Mouse (Mus musculus): ENCODE data around the gene Pde4c. TPM values are rescaled to one million over a fixed set of nuclear protein-coding genes. Genes with fewer than 3 reads are reported as not detected.

Gene Pde4c
- polyA plus RNA-seq, 1 experiment from 2014 or later, result 0.38 TPM

DNA sequence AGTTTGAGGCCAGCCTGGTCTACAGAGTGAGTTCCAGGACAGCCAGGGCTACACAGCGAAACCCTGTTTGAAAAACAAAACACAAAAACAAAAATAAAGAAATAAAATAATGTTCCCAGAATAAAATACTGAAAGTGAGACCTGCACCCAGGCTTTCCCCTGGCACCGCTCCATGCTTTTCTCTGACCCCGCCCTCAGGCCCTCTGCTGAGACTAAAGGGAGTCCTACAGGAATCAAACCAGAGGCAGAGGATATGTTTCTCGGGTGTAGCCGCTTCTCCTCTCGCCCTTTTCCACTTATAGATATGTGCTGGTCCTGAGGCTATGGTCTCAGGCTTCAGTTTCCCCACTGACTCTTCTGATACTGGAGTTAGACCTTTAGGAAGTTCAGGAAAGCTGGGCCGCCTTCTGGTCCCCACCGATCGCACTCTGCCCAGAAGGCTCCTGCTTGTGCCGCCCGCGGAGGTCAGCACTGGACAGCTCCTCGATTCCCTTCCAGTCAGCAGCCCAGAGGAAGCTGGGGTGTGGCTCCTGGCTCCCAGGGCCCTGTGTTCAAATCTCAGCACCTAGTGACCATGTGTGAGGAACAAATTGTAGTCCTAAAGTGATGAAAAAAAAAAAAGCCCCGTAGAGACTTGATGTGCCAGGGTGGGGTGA lies 2.4 kb downstream of the Pde4c start:
- H3K27ac ChIP-seq (ENCODE audit: low read length), result no peak overlapping the region
- H3K4me3 ChIP-seq (ENCODE audit: low read length), result no peak overlapping the region
- H3K4me1 ChIP-seq (ENCODE audit: control insufficient read depth, insufficient read depth, low read length), result no peaks in the 10 kb centered on the region
- H3K4me2 ChIP-seq (ENCODE audit: low read depth, low read length), result no peak overlapping the region
- ATAC-seq (replicated peaks; ENCODE audit: extremely low read depth, insufficient read depth, low FRiP score), result no peak
- H3K9me3 ChIP-seq (replicated peaks; ENCODE audit: control insufficient read depth, low read length), result no peaks in the 10 kb centered on the region
- H3K27me3 ChIP-seq (ENCODE audit: control insufficient read depth, insufficient read depth, low read length), result peaks cover 40% of the 10 kb centered on the region
- H3K36me3 ChIP-seq (ENCODE audit: control insufficient read depth, insufficient read depth), result no peaks in the 10 kb centered on the region
- H3K9ac ChIP-seq (ENCODE audit: low read length), result no peak overlapping the region
- 20% methylated on average over 14 of the region's 14 CpGs for WGBS

DNA sequence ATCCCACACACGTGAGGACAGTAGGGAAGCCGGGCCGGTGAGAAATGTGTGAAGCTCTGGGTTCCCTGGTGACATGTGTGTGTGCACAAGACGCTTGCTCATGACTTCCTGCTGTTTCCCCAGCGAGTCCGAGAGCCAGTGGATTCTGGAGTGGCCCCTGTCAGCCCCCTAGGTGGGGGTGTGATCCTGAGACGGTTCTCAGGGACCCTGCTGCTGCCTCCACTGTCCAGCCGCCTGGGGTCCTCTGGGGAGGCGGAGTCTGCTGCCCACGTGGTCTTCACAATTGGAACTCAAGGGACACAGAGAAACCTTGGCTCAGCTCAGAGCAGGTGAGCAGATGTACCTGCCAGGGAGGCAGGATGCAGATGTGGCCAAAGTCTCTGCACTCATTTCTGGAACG lies 3.2 kb downstream of the Pde4c start:
- Histone ChIP-seq H3K4me3 (ENCODE audit: low read length) (no peak overlapping the region), H3K9me3 (replicated peaks; ENCODE audit: control insufficient read depth, low read length) (no peaks in the 10 kb centered on the region), H3K9ac (ENCODE audit: low read length) (no peak overlapping the region), H3K27ac (ENCODE audit: low read length) (no peak overlapping the region), H3K36me3 (ENCODE audit: control insufficient read depth, insufficient read depth) (no peaks in the 10 kb centered on the region), H3K4me2 (ENCODE audit: low read depth, low read length) (no peak overlapping the region), H3K27me3 (ENCODE audit: control insufficient read depth, insufficient read depth, low read length) (peaks cover 45% of the 10 kb centered on the region), H3K4me1 (ENCODE audit: control insufficient read depth, insufficient read depth, low read length) (no peaks in the 10 kb centered on the region)
- WGBS, result 40% methylated on average over 11 of the region's 11 CpGs
- no peak for ATAC-seq (replicated peaks; ENCODE audit: extremely low read depth, insufficient read depth, low FRiP score)

GRCm38 (mm10) chr8:70729808-70730475 lies 6.4 kb downstream of the Pde4c start:
- no peaks in the 10 kb centered on the region for H3K36me3 ChIP-seq (ENCODE audit: control insufficient read depth, insufficient read depth)
- peak overlapping the region; percentile 62 for H3K4me2 ChIP-seq (ENCODE audit: low read depth, low read length)
- no peak overlapping the region for H3K27ac ChIP-seq (ENCODE audit: low read length)
- H3K27me3 ChIP-seq (ENCODE audit: control insufficient read depth, insufficient read depth, low read length), result peaks cover 42% of the 10 kb centered on the region
- WGBS, result 5% methylated on average over 34 of the region's 34 CpGs
- no peak for ATAC-seq (replicated peaks; ENCODE audit: extremely low read depth, insufficient read depth, low FRiP score)
- no peaks in the 10 kb centered on the region for H3K4me1 ChIP-seq (ENCODE audit: control insufficient read depth, insufficient read depth, low read length)
- peak overlapping the region; percentile 45 for H3K9ac ChIP-seq (ENCODE audit: low read length)
- H3K4me3 ChIP-seq (ENCODE audit: low read length), result peak overlapping the region; percentile 42
- H3K9me3 ChIP-seq (replicated peaks; ENCODE audit: control insufficient read depth, low read length), result no peaks in the 10 kb centered on the region

- Histone ChIP-seq H3K4me2 (ENCODE audit: low read depth, low read length) (no peak overlapping the region), H3K27me3 (ENCODE audit: control insufficient read depth, insufficient read depth, low read length) (peaks cover 42% of the 10 kb centered on the region), H3K4me1 (ENCODE audit: control insufficient read depth, insufficient read depth, low read length) (no peaks in the 10 kb centered on the region), H3K36me3 (ENCODE audit: control insufficient read depth, insufficient read depth) (no peaks in the 10 kb centered on the region), H3K27ac (ENCODE audit: low read length) (no peak overlapping the region), H3K9ac (ENCODE audit: low read length) (no peak overlapping the region), H3K4me3 (ENCODE audit: low read length) (no peak overlapping the region), H3K9me3 (replicated peaks; ENCODE audit: control insufficient read depth, low read length) (no peaks in the 10 kb centered on the region)
- ATAC-seq (replicated peaks; ENCODE audit: extremely low read depth, insufficient read depth, low FRiP score), result no peak
- WGBS, result 74% methylated on average over 4 of the region's 4 CpGs
Observed at GRCm38 (mm10) chr8:70730956-70731355, 7.4 kb downstream of the Pde4c start.

GRCm38 (mm10) chr8:70737705-70738104 lies 14.2 kb downstream of the Pde4c start:
- no peak overlapping the region for H3K4me3 ChIP-seq (ENCODE audit: low read length)
- H3K4me2 ChIP-seq (ENCODE audit: low read depth, low read length), result no peak overlapping the region
- H3K4me1 ChIP-seq (ENCODE audit: control insufficient read depth, insufficient read depth, low read length), result peaks cover 5% of the 10 kb centered on the region
- no peak overlapping the region for H3K9ac ChIP-seq (ENCODE audit: low read length)
- no peak overlapping the region for H3K27ac ChIP-seq (ENCODE audit: low read length)
- no peaks in the 10 kb centered on the region for H3K36me3 ChIP-seq (ENCODE audit: control insufficient read depth, insufficient read depth)
- no peak for ATAC-seq (replicated peaks; ENCODE audit: extremely low read depth, insufficient read depth, low FRiP score)
- peaks cover 16% of the 10 kb centered on the region for H3K27me3 ChIP-seq (ENCODE audit: control insufficient read depth, insufficient read depth, low read length)
- 56% methylated on average over 5 of the region's 5 CpGs for WGBS
- H3K9me3 ChIP-seq (replicated peaks; ENCODE audit: control insufficient read depth, low read length), result no peaks in the 10 kb centered on the region

- Histone ChIP-seq H3K9me3 (replicated peaks; ENCODE audit: control insufficient read depth, low read length) (no peaks in the 10 kb centered on the region), H3K27me3 (ENCODE audit: control insufficient read depth, insufficient read depth, low read length) (peaks cover 21% of the 10 kb centered on the region), H3K27ac (ENCODE audit: low read length) (no peak overlapping the region), H3K36me3 (ENCODE audit: control insufficient read depth, insufficient read depth) (no peaks in the 10 kb centered on the region), H3K4me1 (ENCODE audit: control insufficient read depth, insufficient read depth, low read length) (peaks cover 8% of the 10 kb centered on the region), H3K4me3 (ENCODE audit: low read length) (no peak overlapping the region), H3K4me2 (ENCODE audit: low read depth, low read length) (no peak overlapping the region), H3K9ac (ENCODE audit: low read length) (no peak overlapping the region)
- WGBS, result 36% methylated on average over 3 of the region's 3 CpGs
- ATAC-seq (replicated peaks; ENCODE audit: extremely low read depth, insufficient read depth, low FRiP score), result no peak
Observed at GRCm38 (mm10) chr8:70738211-70738610, 14.7 kb downstream of the Pde4c start.

- 38% methylated on average over 5 of the region's 5 CpGs for WGBS
- ATAC-seq (replicated peaks; ENCODE audit: extremely low read depth, insufficient read depth, low FRiP score), result no peak
- H3K27ac ChIP-seq (ENCODE audit: low read length), result no peak overlapping the region
Observed at GRCm38 (mm10) chr8:70741661-70742060, 18.1 kb downstream of the Pde4c start.

DNA sequence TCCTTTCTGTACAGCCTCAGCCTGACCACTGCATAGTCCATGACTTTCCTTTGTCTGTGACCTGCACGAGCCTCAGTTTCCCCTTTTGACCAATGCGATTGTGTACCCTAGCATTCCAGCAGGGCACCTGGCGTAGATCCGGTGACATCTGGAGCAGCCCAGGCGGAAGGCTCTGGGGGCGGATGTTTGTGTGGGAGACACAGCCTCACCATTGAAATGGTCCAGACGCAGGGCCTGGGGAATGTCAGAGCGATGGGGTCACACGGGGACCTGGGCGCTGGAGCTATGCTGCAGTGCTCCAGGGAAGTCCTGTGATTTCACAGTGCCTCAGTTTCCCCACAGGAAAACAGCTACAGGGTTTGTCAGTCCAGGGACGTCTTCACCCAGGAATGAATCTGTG lies 18.7 kb downstream of the Pde4c start:
- no peak for ATAC-seq (replicated peaks; ENCODE audit: extremely low read depth, insufficient read depth, low FRiP score)
- 41% methylated on average over 11 of the region's 11 CpGs for WGBS
- no peak overlapping the region for H3K27ac ChIP-seq (ENCODE audit: low read length)

More at GRCm38 (mm10) chr8:70741661-70742060, 18.1 kb downstream of the Pde4c start:
- Histone ChIP-seq H3K27me3 (ENCODE audit: control insufficient read depth, insufficient read depth, low read length) (peaks cover 52% of the 10 kb centered on the region), H3K9ac (ENCODE audit: low read length) (no peak overlapping the region), H3K36me3 (ENCODE audit: control insufficient read depth, insufficient read depth) (no peaks in the 10 kb centered on the region), H3K4me3 (ENCODE audit: low read length) (no peak overlapping the region), H3K9me3 (replicated peaks; ENCODE audit: control insufficient read depth, low read length) (no peaks in the 10 kb centered on the region), H3K4me2 (ENCODE audit: low read depth, low read length) (no peak overlapping the region), H3K4me1 (ENCODE audit: control insufficient read depth, insufficient read depth, low read length) (peaks cover 20% of the 10 kb centered on the region)

GRCm38 (mm10) chr8:70742981-70743655 lies 19.6 kb downstream of the Pde4c start:
- Histone ChIP-seq H3K9me3 (replicated peaks; ENCODE audit: control insufficient read depth, low read length) (no peaks in the 10 kb centered on the region), H3K4me1 (ENCODE audit: control insufficient read depth, insufficient read depth, low read length) (peaks cover 20% of the 10 kb centered on the region), H3K27me3 (ENCODE audit: control insufficient read depth, insufficient read depth, low read length) (peaks cover 60% of the 10 kb centered on the region), H3K4me3 (ENCODE audit: low read length) (peak overlapping the region; percentile 44), H3K27ac (ENCODE audit: low read length) (no peak overlapping the region), H3K4me2 (ENCODE audit: low read depth, low read length) (peak overlapping the region; percentile 64), H3K36me3 (ENCODE audit: control insufficient read depth, insufficient read depth) (no peaks in the 10 kb centered on the region), H3K9ac (ENCODE audit: low read length) (0 out of 2 replicates have a peak overlapping the region, but pooled peaks have one; percentile 23)
- ATAC-seq (replicated peaks; ENCODE audit: extremely low read depth, insufficient read depth, low FRiP score), result no peak
- WGBS, result 4% methylated on average over 38 of the region's 38 CpGs

More for the DNA sequence above, 18.7 kb downstream of the Pde4c start:
- H3K4me1 ChIP-seq (ENCODE audit: control insufficient read depth, insufficient read depth, low read length), result peaks cover 20% of the 10 kb centered on the region
- H3K36me3 ChIP-seq (ENCODE audit: control insufficient read depth, insufficient read depth), result no peaks in the 10 kb centered on the region
- H3K9ac ChIP-seq (ENCODE audit: low read length), result no peak overlapping the region
- peaks cover 54% of the 10 kb centered on the region for H3K27me3 ChIP-seq (ENCODE audit: control insufficient read depth, insufficient read depth, low read length)
- H3K4me2 ChIP-seq (ENCODE audit: low read depth, low read length), result no peak overlapping the region
- H3K9me3 ChIP-seq (replicated peaks; ENCODE audit: control insufficient read depth, low read length), result no peaks in the 10 kb centered on the region
- no peak overlapping the region for H3K4me3 ChIP-seq (ENCODE audit: low read length)
